Mouse (Mus musculus): Measurements from ENCODE around the gene Pitpnc1. TPM values are rescaled to one million over a fixed set of nuclear protein-coding genes. Genes with fewer than 3 reads are reported as not detected.

Pitpnc1 gene
- polyA plus RNA-seq, 1 experiment from 2014 or later, result 10.9 TPM

- no peak overlapping the region for H3K27ac ChIP-seq (ENCODE audit: low read depth, low read length)
- 72% methylated on average over 18 of the region's 18 CpGs for WGBS (ENCODE audit: insufficient replicate concordance)
- H3K4me1 ChIP-seq (ENCODE audit: control insufficient read depth, insufficient read depth, low read length), result no peaks in the 10 kb centered on the region
- H3K4me3 ChIP-seq (ENCODE audit: low read depth, low read length), result no peak overlapping the region
- 0 out of 2 replicates have a peak, but pooled peaks cover 2% of the 10 kb centered on the region for H3K36me3 ChIP-seq (ENCODE audit: control insufficient read depth, insufficient read depth, low read length)
- no peaks in the 10 kb centered on the region for H3K27me3 ChIP-seq (ENCODE audit: control insufficient read depth, insufficient read depth, low read length)
- H3K9me3 ChIP-seq (replicated peaks; ENCODE audit: control insufficient read depth, low read length), result no peaks in the 10 kb centered on the region
- H3K9ac ChIP-seq (ENCODE audit: low read depth, low read length), result no peak overlapping the region
- ATAC-seq (replicated peaks; ENCODE audit: insufficient number of reproducible peaks, low FRiP score, low TSS enrichment), result no peak
- no peak overlapping the region for H3K4me2 ChIP-seq
These were observed 147.3 kb downstream of the Pitpnc1 start for GRCm38 (mm10) chr11:107323173-107323572.

DNA sequence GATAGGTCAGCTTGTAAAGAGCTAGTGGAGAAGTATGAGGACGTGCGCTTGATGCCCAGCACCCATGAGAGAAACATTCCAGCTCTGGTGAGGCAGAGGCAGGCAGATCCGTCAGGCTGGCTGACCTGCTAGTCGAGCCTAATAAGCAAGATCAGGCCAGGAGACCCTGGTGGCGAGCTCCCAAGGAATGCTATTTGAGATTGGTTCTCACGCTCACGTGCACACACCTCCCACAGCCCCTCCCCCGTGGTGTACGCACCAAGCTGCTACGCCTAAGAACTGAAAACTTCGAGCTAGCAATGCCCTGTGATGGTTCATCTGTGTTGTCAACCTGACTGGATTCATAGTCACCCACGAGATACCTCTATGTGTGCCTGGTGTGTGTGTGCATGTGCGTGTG is 148.3 kb downstream of the Pitpnc1 start:
- Histone ChIP-seq H3K4me2 (no peak overlapping the region), H3K4me1 (ENCODE audit: control insufficient read depth, insufficient read depth, low read length) (peaks cover 3% of the 10 kb centered on the region; the same call in 1 of the 2 replicates), H3K9ac (ENCODE audit: low read depth, low read length) (no peak overlapping the region), H3K36me3 (ENCODE audit: control insufficient read depth, insufficient read depth, low read length) (0 out of 2 replicates have a peak, but pooled peaks cover 2% of the 10 kb centered on the region), H3K27ac (ENCODE audit: low read depth, low read length) (no peak overlapping the region), H3K9me3 (replicated peaks; ENCODE audit: control insufficient read depth, low read length) (no peaks in the 10 kb centered on the region), H3K4me3 (ENCODE audit: low read depth, low read length) (no peak overlapping the region), H3K27me3 (ENCODE audit: control insufficient read depth, insufficient read depth, low read length) (no peaks in the 10 kb centered on the region)
- WGBS (ENCODE audit: insufficient replicate concordance), result 90% methylated on average over 13 of the region's 13 CpGs
- ATAC-seq (replicated peaks; ENCODE audit: insufficient number of reproducible peaks, low FRiP score, low TSS enrichment), result no peak

DNA sequence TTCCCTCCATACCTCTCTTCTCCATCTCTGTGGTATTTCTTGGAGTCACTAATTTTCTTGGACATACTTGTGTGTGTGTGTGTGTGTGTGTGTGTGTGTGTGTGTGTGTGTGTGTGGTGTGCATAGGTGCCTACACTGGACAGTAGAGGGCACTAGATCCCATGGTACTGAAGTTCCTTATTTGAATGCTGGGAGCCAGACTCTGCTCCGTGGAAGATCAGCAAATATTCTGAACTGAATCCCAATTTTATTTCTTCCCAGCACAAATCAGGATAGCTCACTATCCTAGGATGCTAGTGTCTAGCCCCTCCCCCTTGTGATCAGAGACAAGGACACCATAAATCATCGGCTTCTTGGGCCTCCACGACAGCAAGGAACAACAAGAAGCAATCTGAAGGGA is 148.7 kb downstream of the Pitpnc1 start:
- Histone ChIP-seq H3K9me3 (replicated peaks; ENCODE audit: control insufficient read depth, low read length) (no peaks in the 10 kb centered on the region), H3K4me3 (ENCODE audit: low read depth, low read length) (no peak overlapping the region), H3K36me3 (ENCODE audit: control insufficient read depth, insufficient read depth, low read length) (0 out of 2 replicates have a peak, but pooled peaks cover 2% of the 10 kb centered on the region), H3K27ac (ENCODE audit: low read depth, low read length) (no peak overlapping the region), H3K4me1 (ENCODE audit: control insufficient read depth, insufficient read depth, low read length) (peaks cover 3% of the 10 kb centered on the region; the same call in 1 of the 2 replicates), H3K27me3 (ENCODE audit: control insufficient read depth, insufficient read depth, low read length) (no peaks in the 10 kb centered on the region), H3K9ac (ENCODE audit: low read depth, low read length) (no peak overlapping the region), H3K4me2 (no peak overlapping the region)
- WGBS (ENCODE audit: insufficient replicate concordance), result 89% methylated on average over 3 of the region's 3 CpGs
- no peak for ATAC-seq (replicated peaks; ENCODE audit: insufficient number of reproducible peaks, low FRiP score, low TSS enrichment)

- H3K27ac ChIP-seq (ENCODE audit: low read depth, low read length), result no peak overlapping the region
- H3K4me1 ChIP-seq (ENCODE audit: control insufficient read depth, insufficient read depth, low read length), result peaks cover 3% of the 10 kb centered on the region; the same call in 1 of the 2 replicates
- 0 out of 2 replicates have a peak, but pooled peaks cover 2% of the 10 kb centered on the region for H3K36me3 ChIP-seq (ENCODE audit: control insufficient read depth, insufficient read depth, low read length)
- no peak overlapping the region for H3K9ac ChIP-seq (ENCODE audit: low read depth, low read length)
- H3K27me3 ChIP-seq (ENCODE audit: control insufficient read depth, insufficient read depth, low read length), result no peaks in the 10 kb centered on the region
- no peak overlapping the region for H3K4me3 ChIP-seq (ENCODE audit: low read depth, low read length)
- no peaks in the 10 kb centered on the region for H3K9me3 ChIP-seq (replicated peaks; ENCODE audit: control insufficient read depth, low read length)
- no peak overlapping the region for H3K4me2 ChIP-seq
- 53% methylated on average over 10 of the region's 10 CpGs for WGBS (ENCODE audit: insufficient replicate concordance)
- no peak for ATAC-seq (replicated peaks; ENCODE audit: insufficient number of reproducible peaks, low FRiP score, low TSS enrichment)
These were observed 150.6 kb downstream of the Pitpnc1 start for GRCm38 (mm10) chr11:107319861-107320260.

DNA sequence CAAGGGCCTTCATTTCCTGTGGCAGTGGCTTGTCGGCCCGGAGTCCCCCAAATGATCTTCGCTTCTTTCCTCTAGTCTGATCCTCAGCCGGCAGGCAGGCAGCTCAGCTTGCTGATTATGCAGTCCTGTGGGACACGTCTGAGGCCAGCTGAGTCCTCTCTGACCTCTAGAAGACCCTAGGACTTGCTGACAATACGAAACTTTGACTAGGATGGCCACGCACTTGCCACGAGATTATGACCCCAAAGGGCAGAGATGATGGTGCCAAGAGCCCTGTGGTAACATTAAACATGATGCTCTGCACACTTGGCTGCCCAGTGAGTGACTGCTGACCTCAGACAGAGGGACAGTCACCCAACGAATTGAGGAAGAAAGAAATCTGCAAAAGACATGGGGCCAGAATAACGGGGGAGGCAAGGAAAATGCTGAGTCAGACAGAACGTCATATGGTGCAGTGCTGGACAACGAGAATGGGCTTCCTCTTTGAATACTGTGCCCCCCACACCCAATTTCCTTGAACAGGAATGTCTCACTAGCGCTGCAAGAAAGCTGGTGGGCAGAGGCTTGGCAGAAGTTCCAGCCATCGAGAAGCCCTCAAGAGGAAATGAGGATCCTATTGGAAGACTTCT is 152.7 kb downstream of the Pitpnc1 start:
- H3K9ac ChIP-seq (ENCODE audit: low read depth, low read length), result 0 out of 2 replicates have a peak overlapping the region, but pooled peaks have one; percentile 34
- no peak overlapping the region for H3K27ac ChIP-seq (ENCODE audit: low read depth, low read length)

DNA sequence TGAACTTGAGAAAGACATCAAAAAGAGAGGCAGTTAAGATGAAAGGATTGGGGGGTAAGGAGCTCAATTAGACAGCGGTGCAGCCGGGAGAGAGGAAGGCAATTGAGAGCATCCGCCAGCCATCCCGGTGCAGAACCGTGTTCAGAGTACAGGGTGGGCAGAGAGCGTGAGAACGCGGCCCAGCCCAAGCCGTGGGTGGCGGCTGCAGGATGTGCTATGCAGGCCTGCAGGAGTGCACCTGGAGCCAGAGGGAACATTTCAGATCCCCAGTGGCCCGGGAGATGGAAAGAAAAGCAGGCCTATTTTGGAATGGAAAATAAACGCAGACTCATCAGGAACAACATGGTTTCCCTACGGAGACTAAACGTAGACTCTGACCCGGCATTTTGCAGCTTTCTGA is 155.0 kb downstream of the Pitpnc1 start:
- no peak overlapping the region for H3K9ac ChIP-seq (ENCODE audit: low read depth, low read length)
- WGBS (ENCODE audit: insufficient replicate concordance), result 77% methylated on average over 15 of the region's 15 CpGs

More for the DNA sequence above, 152.7 kb downstream of the Pitpnc1 start:
- WGBS (ENCODE audit: insufficient replicate concordance), result 61% methylated on average over 14 of the region's 14 CpGs
- Histone ChIP-seq H3K4me3 (ENCODE audit: low read depth, low read length) (no peak overlapping the region), H3K4me2 (no peak overlapping the region), H3K27me3 (ENCODE audit: control insufficient read depth, insufficient read depth, low read length) (no peaks in the 10 kb centered on the region), H3K9me3 (replicated peaks; ENCODE audit: control insufficient read depth, low read length) (no peaks in the 10 kb centered on the region), H3K4me1 (ENCODE audit: control insufficient read depth, insufficient read depth, low read length) (peaks cover 3% of the 10 kb centered on the region; the same call in 1 of the 2 replicates), H3K36me3 (ENCODE audit: control insufficient read depth, insufficient read depth, low read length) (0 out of 2 replicates have a peak, but pooled peaks cover 2% of the 10 kb centered on the region)
- ATAC-seq (replicated peaks; ENCODE audit: insufficient number of reproducible peaks, low FRiP score, low TSS enrichment), result no peak

DNA sequence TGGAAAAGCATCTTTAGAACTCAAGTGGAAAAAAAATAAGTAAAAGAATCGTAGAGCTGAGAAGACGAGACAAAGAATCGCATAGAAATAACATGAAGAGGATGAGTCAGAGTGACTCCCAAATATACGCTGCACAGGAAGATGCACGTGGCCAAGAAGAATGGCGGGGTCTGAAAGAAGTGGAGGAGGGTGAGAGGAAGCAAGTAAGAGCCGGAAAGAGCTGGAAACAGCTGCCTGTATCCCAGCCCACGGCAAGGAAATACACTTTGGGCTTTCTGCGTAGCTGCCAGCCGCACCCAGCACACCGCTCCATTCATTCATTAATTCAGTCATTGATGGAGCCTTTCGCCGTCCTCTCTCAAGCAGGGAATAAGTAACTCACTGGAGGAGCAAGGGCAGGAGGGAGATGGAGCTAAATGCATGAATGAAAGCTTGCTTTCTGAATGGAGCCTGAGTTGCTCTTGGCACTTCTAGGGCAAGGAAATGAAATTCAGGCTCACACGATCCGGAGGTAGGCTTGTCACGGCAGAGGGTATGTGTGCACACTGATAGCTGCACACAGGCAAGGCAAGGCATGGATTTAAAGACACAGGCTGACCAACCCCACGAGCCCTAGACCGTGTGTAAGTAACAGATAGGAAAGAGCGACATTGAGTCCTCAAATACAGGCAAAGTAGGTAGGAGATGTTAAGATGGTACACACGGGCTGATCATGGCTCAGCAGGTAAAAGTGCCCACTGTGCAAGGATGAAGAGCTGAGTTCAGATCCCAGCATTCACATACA is 160.0 kb downstream of the Pitpnc1 start:
- H3K27me3 ChIP-seq (ENCODE audit: control insufficient read depth, insufficient read depth, low read length), result no peaks in the 10 kb centered on the region
- H3K9me3 ChIP-seq (replicated peaks; ENCODE audit: control insufficient read depth, low read length), result no peaks in the 10 kb centered on the region
- no peaks in the 10 kb centered on the region for H3K36me3 ChIP-seq (ENCODE audit: control insufficient read depth, insufficient read depth, low read length)
- no peak overlapping the region for H3K27ac ChIP-seq (ENCODE audit: low read depth, low read length)
- H3K4me3 ChIP-seq (ENCODE audit: low read depth, low read length), result no peak overlapping the region
- H3K9ac ChIP-seq (ENCODE audit: low read depth, low read length), result no peak overlapping the region
- H3K4me1 ChIP-seq (ENCODE audit: control insufficient read depth, insufficient read depth, low read length), result no peaks in the 10 kb centered on the region
- no peak overlapping the region for H3K4me2 ChIP-seq
- WGBS (ENCODE audit: insufficient replicate concordance), result 75% methylated on average over 20 of the region's 20 CpGs
- no peak for ATAC-seq (replicated peaks; ENCODE audit: insufficient number of reproducible peaks, low FRiP score, low TSS enrichment)

More for the DNA sequence above, 155.0 kb downstream of the Pitpnc1 start:
- Histone ChIP-seq H3K4me2 (no peak overlapping the region), H3K4me1 (ENCODE audit: control insufficient read depth, insufficient read depth, low read length) (peaks cover 3% of the 10 kb centered on the region; the same call in 1 of the 2 replicates), H3K27me3 (ENCODE audit: control insufficient read depth, insufficient read depth, low read length) (no peaks in the 10 kb centered on the region), H3K4me3 (ENCODE audit: low read depth, low read length) (no peak overlapping the region), H3K36me3 (ENCODE audit: control insufficient read depth, insufficient read depth, low read length) (no peaks in the 10 kb centered on the region), H3K27ac (ENCODE audit: low read depth, low read length) (no peak overlapping the region), H3K9me3 (replicated peaks; ENCODE audit: control insufficient read depth, low read length) (no peaks in the 10 kb centered on the region)
- no peak for ATAC-seq (replicated peaks; ENCODE audit: insufficient number of reproducible peaks, low FRiP score, low TSS enrichment)

GRCm38 (mm10) chr11:107306170-107306569 is 164.3 kb downstream of the Pitpnc1 start:
- Histone ChIP-seq H3K27ac (ENCODE audit: low read depth, low read length) (no peak overlapping the region), H3K36me3 (ENCODE audit: control insufficient read depth, insufficient read depth, low read length) (no peaks in the 10 kb centered on the region), H3K9me3 (replicated peaks; ENCODE audit: control insufficient read depth, low read length) (no peaks in the 10 kb centered on the region), H3K27me3 (ENCODE audit: control insufficient read depth, insufficient read depth, low read length) (no peaks in the 10 kb centered on the region), H3K9ac (ENCODE audit: low read depth, low read length) (no peak overlapping the region), H3K4me1 (ENCODE audit: control insufficient read depth, insufficient read depth, low read length) (no peaks in the 10 kb centered on the region), H3K4me3 (ENCODE audit: low read depth, low read length) (no peak overlapping the region), H3K4me2 (no peak overlapping the region; the same call in 1 of the 2 replicates)
- ATAC-seq (replicated peaks; ENCODE audit: insufficient number of reproducible peaks, low FRiP score, low TSS enrichment), result no peak
- 63% methylated on average over 11 of the region's 11 CpGs for WGBS (ENCODE audit: insufficient replicate concordance)

Data from heart, embryonic 11.5 days (tissue).